Mouse (Mus musculus) bone marrow macrophage, adult 2 months (primary cell): ENCODE data around the gene Rhebl1.

Experiments
- CTCF ChIP-seq: IDR thresholded peaks from 2 replicates; pipeline ENCODE4 v1.5.1; 2012; ENCODE audit warnings: low read depth, mild to moderate bottlenecking, low read length, moderate library complexity
- POLR2A ChIP-seq: IDR thresholded peaks from 2 replicates; pipeline ENCODE4 v1.6.1; 2012; ENCODE audit warnings: mild to moderate bottlenecking, low read depth, low read length, borderline replicate concordance

DNA sequence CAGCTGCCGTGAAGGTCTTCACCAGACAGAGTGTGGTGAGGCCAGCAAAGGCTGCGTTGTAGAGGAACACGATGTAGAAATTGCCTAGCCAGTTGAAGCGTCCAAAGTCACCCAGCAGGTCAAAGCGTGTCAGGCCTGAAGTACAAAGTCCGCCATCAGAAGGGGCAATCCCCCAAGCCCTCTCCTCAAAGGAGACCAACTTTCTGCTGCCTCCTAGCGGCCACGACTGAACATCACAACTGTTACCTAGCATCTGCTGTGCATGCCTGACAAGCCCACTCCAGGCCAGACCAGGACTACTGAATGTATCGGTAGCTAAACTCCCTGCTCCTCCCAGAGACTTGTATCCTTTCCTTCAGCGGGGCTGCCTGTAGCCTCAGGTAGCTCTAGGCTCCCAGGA, 10.4 kb upstream of the Rhebl1 start:
- TF ChIP-seq CTCF (peak; percentile 67), POLR2A (no peak)
